Mouse (Mus musculus): ENCODE results near the gene Ankrd33b.

Gene Ankrd33b

GRCm38 (mm10) chr15:31302293-31302990, 65.1 kb downstream of the Ankrd33b start:
- DNase-seq (ENCODE audit: low spot score): no peak

- DNase-seq (ENCODE audit: low spot score): no peak
Measured at GRCm38 (mm10) chr15:31299258-31299917, 68.1 kb downstream of the Ankrd33b start.

- DNase-seq (ENCODE audit: low spot score): no peak
Measured at GRCm38 (mm10) chr15:31297777-31298137, 69.8 kb downstream of the Ankrd33b start.

GRCm38 (mm10) chr15:31296882-31297776, 70.4 kb downstream of the Ankrd33b start:
- no peak for DNase-seq (ENCODE audit: low spot score)

- DNase-seq (ENCODE audit: low spot score): no peak
Measured at GRCm38 (mm10) chr15:31294311-31294710, 73.2 kb downstream of the Ankrd33b start.

GRCm38 (mm10) chr15:31292627-31293026, 74.9 kb downstream of the Ankrd33b start:
- no peak for DNase-seq (ENCODE audit: low spot score)

- no peak for DNase-seq (ENCODE audit: low spot score)
Measured at GRCm38 (mm10) chr15:31285695-31286094, 81.8 kb downstream of the Ankrd33b start.

GRCm38 (mm10) chr15:31284922-31285631, 82.4 kb downstream of the Ankrd33b start:
- no peak for DNase-seq (ENCODE audit: low spot score)

- DNase-seq (ENCODE audit: low spot score): no peak
Measured at GRCm38 (mm10) chr15:31284142-31284541, 83.4 kb downstream of the Ankrd33b start.

GRCm38 (mm10) chr15:31282353-31282752, 85.2 kb downstream of the Ankrd33b start:
- no peak for DNase-seq (ENCODE audit: low spot score)

- no peak for DNase-seq (ENCODE audit: low spot score)
Measured at GRCm38 (mm10) chr15:31281830-31282229, 85.7 kb downstream of the Ankrd33b start.

GRCm38 (mm10) chr15:31280683-31281082, 86.8 kb downstream of the Ankrd33b start:
- no peak for DNase-seq (ENCODE audit: low spot score)

- DNase-seq (ENCODE audit: low spot score): no peak
Measured at GRCm38 (mm10) chr15:31280059-31280458, 87.5 kb downstream of the Ankrd33b start.

GRCm38 (mm10) chr15:31279577-31280004, 87.9 kb downstream of the Ankrd33b start:
- no peak for DNase-seq (ENCODE audit: low spot score)

GRCm38 (mm10) chr15:31279120-31279519, 88.4 kb downstream of the Ankrd33b start:
- no peak for DNase-seq (ENCODE audit: low spot score)

GRCm38 (mm10) chr15:31278090-31278489, 89.4 kb downstream of the Ankrd33b start:
- DNase-seq (ENCODE audit: low spot score): no peak

GRCm38 (mm10) chr15:31273509-31273908, 94.0 kb downstream of the Ankrd33b start:
- DNase-seq (ENCODE audit: low spot score): no peak

GRCm38 (mm10) chr15:31272695-31273094, 94.8 kb downstream of the Ankrd33b start:
- no peak for DNase-seq (ENCODE audit: low spot score)

GRCm38 (mm10) chr15:31269558-31269957, 98.0 kb downstream of the Ankrd33b start:
- DNase-seq (ENCODE audit: low spot score): no peak

GRCm38 (mm10) chr15:31268148-31268547, 99.4 kb downstream of the Ankrd33b start:
- DNase-seq (ENCODE audit: low spot score): no peak

GRCm38 (mm10) chr15:31265845-31266244, 101.7 kb downstream of the Ankrd33b start:
- DNase-seq (ENCODE audit: low spot score): no peak

GRCm38 (mm10) chr15:31265404-31265803, 102.1 kb downstream of the Ankrd33b start:
- no peak for DNase-seq (ENCODE audit: low spot score)
